Mouse (Mus musculus): ENCODE measurements around the gene Trim37.

Gene Trim37

GRCm38 (mm10) chr11:87126824-87127816 lies at the start of gene Trim37:
Trim37 (plus strand) TSS chr11:87127077.
- peak; percentile 82 for DNase-seq (ENCODE audit: low read depth, low spot score)

- no peak for DNase-seq (ENCODE audit: low read depth, low spot score)
These were observed 43.2 kb upstream of the Trim37 start for GRCm38 (mm10) chr11:87083712-87084111.

GRCm38 (mm10) chr11:87085461-87085860 lies 41.4 kb upstream of the Trim37 start:
- no peak for DNase-seq (ENCODE audit: low read depth, low spot score)

- peak; percentile 88 for DNase-seq (ENCODE audit: low read depth, low spot score)
These were observed 40.4 kb upstream of the Trim37 start, which contains the start of gene Smg8 for GRCm38 (mm10) chr11:87086290-87086984. Smg8 (minus strand) TSS chr11:87086774.

DNA sequence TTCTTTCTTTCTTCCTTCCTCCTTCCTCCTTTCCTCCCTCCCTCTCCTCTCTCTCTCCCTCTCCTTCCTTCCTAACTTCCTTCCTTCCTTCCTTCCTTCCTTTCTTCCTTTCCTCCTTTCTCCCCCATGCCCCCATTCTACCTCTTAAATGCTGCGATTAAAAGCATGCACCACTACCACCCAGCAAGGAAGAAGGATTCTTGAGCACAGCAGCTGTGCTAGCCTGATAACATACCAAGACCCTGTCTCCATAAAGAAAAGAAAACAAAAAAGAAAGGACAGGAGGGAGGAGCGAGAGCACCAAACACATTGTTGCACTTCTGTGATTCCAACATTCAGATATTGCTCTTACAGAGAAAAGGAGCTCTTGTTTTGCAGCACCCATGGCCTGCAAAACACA lies 39.7 kb upstream of the Trim37 start:
- no peak for DNase-seq (ENCODE audit: low read depth, low spot score)

- DNase-seq (ENCODE audit: low read depth, low spot score): no peak
These were observed 18.5 kb upstream of the Trim37 start, which contains the start of gene Prr11 for GRCm38 (mm10) chr11:87108409-87108754. Prr11 (minus strand) TSS chr11:87108708.

GRCm38 (mm10) chr11:87108755-87109518 lies 17.9 kb upstream of the Trim37 start, which contains the start of gene Ska2:
Ska2 (plus strand) TSS chr11:87109234.
- DNase-seq (ENCODE audit: low read depth, low spot score): peak; percentile 100

GRCm38 (mm10) chr11:87109519-87110171 lies 17.2 kb upstream of the Trim37 start:
- DNase-seq (ENCODE audit: low read depth, low spot score): no peak

DNA sequence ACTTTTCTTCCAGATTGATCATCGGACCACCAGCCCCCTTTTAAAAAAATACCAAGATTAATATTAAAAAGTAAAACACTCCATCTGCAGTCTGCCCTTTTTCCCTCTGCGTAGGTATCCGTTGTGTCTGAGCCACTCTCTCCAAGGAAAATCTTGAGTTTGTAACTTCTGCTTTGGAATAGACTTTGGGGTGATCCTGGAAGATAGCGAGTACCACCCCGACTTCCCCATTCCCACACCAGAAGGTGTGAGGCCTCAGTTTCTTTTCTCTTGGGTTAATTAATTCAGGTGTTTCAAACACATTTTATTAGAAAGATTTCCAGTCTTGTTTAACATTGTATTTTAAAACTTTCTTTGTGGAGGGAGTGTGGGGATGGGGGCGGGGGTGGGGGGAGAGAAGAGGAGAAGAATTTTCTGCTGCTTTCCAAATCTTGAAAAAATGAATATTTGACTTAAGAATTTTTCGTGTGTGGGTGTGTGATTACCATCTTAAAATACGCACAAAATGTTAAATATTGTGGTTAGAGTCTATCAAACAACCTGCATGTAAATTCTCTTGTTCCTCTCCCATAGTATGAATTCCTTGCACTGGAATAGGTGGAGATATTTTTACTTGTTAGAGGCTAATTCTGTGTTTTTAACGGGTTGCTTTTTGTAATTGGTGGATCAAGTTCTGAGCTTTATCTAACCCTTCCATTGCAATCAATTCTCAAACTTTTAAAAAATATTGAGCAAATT lies 16.5 kb upstream of the Trim37 start:
- DNase-seq (ENCODE audit: low read depth, low spot score): no peak

GRCm38 (mm10) chr11:87121864-87122263 lies 5.0 kb upstream of the Trim37 start:
- DNase-seq (ENCODE audit: low read depth, low spot score): no peak

DNA sequence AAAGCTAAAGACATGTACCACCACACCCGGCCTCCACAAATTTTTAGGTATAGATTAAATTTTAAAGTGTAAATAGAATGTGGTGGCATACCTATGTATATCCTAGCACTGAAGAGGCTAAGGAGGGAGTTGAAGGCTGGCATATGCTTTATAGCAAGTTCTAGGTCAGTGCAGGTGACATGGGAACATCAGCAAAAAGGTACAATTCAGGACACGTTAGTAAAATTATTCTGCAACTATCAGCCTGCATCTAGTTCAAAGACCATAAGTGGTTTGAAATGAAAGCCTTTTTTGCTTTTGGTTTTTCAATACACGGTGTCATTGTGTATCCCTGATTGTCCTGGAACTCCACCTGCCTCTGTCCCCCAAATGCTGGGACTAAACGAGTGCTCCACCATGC lies 1.3 kb upstream of the Trim37 start:
- DNase-seq (ENCODE audit: low read depth, low spot score): no peak

DNA sequence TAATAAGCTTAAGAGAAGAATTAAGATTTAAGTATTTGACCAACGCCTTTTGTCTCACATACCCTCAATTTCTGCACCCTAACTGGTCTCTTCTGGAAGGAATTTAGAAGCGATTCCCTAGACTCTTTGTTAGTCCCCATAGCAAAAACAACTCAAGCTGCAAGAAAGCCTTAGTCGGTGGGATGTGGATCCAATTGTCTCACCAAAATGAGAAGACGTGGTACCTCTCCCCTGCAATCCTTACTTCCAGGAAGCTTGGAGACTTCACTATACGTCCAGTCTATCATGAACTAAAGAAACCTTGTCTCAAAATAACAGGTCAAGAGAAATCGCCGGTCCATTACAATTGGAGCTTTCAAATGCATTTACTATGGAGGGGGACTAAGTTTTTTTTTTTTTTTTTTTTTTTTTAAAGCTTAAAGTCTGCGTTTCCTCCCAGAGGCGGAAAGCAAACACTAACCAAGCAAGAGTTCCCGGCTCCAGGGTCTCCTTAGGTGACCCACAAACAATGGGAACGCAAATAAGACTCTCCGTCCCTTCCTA lies 525 bp upstream of the Trim37 start:
- no peak for DNase-seq (ENCODE audit: low read depth, low spot score)

DNA sequence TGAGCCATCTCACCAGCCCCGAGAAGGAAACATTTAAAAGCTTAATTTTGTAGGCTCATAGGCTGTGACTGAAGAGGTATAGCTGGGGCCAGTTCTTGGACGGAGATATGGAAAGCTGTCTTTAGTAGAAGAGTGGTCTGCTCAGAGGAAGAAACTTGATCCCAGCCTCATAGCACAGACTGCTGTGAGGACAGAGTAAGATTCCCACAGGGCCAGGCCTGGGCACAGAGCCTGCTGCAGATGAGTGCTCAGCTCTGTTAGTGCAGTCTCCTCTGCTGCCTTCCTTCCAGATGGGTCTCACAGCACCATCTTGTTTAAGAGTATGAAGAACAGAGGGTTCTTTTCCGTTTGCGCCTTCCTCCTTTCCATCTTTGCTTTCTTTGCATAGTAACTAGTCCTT lies 9.4 kb downstream of the Trim37 start:
- DNase-seq (ENCODE audit: low read depth, low spot score): no peak

- DNase-seq (ENCODE audit: low read depth, low spot score): no peak
These were observed 31.1 kb downstream of the Trim37 start for GRCm38 (mm10) chr11:87158012-87158411.

GRCm38 (mm10) chr11:87162687-87163086 lies 35.8 kb downstream of the Trim37 start:
- DNase-seq (ENCODE audit: low read depth, low spot score): no peak

DNA sequence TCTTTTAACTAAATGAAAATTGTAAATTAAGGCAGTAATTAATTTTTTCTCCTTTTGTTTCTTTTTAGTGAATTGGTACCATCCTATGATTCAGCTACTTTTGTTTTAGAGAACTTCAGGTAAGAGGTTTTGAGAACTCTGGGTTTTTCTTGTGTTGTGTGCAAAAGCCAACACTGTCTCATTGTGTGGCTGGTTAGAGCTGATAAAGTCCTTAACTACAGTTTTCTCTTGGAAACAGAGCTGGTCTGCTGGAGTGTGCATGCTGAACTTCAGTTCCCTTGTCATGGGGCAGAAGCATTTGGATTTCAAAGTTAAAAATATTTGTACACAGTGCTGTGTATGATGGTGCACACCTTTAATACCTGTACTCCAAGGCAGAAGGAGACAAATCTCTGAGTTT lies 36.9 kb downstream of the Trim37 start:
- DNase-seq (ENCODE audit: low read depth, low spot score): no peak

- no peak for DNase-seq (ENCODE audit: low read depth, low spot score)
These were observed 46.7 kb downstream of the Trim37 start for GRCm38 (mm10) chr11:87173625-87174024.

DNA sequence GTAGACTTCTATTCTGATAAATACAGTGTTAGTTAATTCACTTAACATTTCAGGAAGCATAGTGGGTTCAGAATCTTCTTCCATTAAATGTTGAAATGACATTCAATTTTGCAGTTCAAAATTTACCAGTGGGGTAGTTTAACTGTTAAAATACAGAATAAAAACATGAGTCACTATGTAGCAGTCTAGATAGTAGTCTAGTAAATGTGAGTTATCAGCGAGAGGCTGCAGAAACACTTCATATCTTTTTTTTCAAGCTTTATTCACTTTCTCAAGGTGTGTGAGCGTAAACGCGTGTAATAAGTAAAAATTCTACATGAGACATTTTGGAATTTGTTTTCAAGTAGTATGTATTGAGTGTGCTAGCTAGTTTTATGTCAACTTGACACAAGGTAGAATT lies 48.2 kb downstream of the Trim37 start:
- no peak for DNase-seq (ENCODE audit: low read depth, low spot score)

DNA sequence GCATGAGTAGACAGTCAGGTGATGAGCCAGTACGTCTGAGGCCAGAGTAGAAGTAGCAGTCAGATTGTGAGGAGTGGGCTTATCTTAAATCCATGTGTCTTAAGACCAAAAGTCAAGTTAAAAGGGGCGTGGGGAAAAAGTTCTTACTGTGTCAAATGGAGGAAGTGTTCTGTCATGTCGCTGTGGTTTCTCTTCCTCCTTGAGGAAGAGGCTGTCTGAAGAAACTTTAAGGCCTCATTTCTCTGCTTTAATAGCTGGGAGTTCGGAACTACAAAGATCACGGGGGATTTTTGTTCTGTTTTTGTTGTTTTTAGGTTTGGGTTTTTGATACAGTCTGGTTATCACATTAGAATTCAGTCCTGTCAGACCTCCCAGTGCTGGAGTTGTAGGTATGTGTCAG lies 85.4 kb downstream of the Trim37 start:
- no peak for DNase-seq (ENCODE audit: low read depth, low spot score)

DNA sequence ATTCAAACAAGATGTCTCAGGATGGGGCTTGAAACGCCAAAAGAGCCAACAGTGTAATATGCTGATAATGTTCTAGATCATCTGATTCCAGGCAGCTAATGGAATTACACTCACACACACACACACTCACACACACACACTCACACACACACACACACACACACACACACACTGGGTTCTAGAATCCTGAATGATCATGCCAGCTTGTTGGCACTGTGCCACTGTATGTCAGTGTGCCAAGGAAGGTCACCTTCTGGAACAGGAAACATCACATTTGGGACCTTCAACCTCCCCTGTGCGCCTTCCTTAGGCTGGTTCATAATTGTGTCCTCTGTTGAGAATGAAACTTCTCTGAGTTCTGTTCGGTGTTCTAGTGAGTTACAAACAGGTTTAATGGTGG lies 95.8 kb downstream of the Trim37 start:
- DNase-seq (ENCODE audit: low read depth, low spot score): no peak

Data from telencephalon, adult 2 months (tissue).